Mouse (Mus musculus) spleen, adult 2 months (tissue): ENCODE measurements around the gene Slc2a2.

Experiments
- CTCF ChIP-seq: fragments of 200-500 bp; IDR thresholded peaks from 2 replicates; pipeline ENCODE4 v1.5.1; 2011; ENCODE audit warnings: mild to moderate bottlenecking, inconsistent platforms; ENCODE audit not compliant: insufficient read depth, insufficient read length, insufficient replicate concordance; ENCODE audit errors: extremely low read depth
- POLR2A ChIP-seq: fragments of 200-500 bp; IDR thresholded peaks from 2 replicates; pipeline ENCODE4 v1.6.1; 2011; ENCODE audit warnings: low read depth, low read length, inconsistent platforms

DNA sequence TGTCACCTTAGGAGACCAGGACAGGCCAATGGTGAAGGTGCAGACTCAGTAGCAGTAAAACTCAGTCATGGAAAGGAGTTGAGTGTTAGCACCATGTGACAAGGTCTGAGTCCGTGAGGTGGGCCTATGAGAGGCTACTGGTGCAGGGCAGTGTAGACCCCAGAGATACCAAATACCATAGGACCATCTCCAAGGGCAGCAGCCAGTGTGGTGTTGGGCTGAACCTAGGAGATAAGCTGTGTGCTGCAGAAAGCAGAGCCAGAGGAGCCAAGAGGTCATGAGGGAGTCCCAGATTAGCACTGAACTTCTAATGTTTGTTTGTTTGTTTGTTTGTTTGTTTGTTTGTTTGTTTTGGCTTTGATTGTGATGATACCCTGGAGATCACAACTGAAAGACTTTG, 78.8 kb downstream of the Slc2a2 start:
- TF ChIP-seq CTCF (no peak), POLR2A (no peak)
